Mouse (Mus musculus): ENCODE results near the gene Prtg.

The Prtg gene

DNA sequence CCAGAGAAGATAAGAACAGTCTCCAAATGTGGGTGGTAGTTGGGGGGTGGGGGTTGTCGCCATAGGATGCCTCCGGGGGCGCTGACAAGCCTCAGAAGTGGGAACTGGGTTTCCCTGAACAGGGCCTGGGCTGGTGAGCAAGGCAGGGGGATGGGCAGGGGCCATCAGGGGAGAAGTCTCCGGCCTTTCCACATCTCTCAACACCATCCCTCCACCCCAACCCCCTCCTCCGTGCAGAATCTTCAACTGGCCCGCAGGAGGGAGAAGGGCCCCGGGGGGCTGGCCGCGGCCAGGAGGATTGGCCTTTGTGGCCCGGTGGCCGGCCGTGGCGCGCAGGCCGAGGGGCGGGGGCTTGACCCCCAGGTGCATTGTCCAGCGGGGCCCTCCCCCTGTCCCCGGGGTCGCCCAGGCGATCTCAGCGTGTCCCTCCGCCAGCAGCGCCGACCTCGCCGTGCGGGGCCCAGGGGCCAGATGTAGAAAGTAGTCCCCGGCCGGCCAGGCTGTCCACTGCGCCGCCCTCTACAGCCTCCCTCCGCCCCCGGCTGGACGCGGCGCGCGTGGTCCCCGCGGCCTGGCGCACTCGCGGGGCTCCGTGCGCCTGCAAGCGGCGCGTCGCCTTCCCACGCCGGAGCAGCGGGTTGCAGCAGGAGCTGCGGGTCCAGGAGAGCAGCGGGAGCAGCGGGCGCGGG, at the start of gene Prtg:
Gene Prtg, plus strand, starts transcription at position 144 of the 689 bp plus-strand sequence.
- DNase-seq, result peak; percentile 2

DNA sequence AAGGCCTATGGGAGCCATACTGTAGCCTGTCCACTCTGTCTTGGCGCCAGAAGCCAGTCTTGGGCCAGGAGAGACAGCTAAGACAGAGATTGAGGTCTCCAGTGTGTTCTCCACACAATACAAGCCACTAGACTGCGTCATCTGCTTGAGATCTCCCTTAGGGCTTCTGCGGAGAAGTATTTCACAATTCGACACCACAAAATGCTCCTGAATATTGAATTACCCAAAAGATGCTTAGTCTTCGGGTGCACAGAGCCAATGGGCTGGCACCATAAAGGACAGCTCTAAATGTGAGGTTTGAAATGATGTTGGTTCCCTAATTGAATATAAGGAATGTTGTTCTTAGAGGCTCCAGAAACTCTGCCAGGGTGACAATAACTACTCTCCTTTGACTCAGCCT, 49.5 kb upstream of the Prtg start:
- DNase-seq, result no peak

DNA sequence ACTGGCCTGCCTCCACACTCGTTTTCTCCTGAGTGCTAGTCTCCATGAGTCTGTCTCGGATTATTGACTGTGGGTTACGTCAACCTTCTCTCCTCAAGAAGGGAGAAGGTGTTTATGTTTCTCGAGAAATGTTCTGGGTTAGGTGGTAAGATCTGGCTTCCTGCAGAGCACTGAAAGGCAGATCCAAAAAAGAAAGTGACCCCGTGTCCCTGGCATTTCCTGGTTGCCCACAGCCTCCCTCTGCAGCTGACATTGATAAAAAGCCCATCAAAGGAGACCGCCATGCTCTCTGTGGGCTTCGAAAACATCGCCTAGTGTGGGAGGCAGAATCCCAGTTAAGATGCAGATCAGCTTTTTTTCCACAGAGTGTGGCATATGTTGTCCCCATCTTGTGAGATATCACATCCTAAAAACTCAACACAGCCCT, 48.0 kb upstream of the Prtg start:
- DNase-seq, result no peak

DNA sequence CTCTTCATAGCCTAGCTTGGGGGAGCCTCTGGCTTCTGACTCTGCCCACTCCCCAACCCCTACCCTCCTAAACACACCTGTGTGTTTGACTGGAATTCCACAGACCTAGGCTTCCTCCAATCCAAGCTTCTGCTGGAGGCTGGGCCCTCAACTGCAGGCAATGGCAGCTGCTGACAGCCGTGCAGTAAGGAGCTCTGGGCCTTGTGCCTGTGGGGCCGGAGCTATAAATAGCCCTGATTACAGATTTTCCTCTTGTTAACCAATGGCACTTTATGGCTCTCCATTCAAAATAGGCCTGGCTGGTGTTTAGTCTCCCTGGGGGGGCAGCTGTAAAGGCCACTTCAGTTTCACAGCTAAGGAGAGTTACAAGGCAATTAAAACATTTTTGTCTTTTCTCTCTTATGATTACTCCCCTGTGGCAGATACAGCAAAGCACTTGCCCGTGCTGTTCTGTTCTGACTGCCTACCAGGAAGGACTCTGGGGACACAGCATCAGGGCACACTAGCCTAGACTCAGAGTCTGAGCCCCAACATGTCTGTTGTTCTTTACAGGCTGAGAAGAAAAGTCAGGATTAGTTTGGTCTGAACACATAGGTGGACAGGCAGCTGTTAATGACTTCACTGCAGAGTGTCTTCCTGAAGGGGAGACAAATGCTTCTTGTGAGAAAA, 43.5 kb upstream of the Prtg start:
- DNase-seq, result no peak

DNA sequence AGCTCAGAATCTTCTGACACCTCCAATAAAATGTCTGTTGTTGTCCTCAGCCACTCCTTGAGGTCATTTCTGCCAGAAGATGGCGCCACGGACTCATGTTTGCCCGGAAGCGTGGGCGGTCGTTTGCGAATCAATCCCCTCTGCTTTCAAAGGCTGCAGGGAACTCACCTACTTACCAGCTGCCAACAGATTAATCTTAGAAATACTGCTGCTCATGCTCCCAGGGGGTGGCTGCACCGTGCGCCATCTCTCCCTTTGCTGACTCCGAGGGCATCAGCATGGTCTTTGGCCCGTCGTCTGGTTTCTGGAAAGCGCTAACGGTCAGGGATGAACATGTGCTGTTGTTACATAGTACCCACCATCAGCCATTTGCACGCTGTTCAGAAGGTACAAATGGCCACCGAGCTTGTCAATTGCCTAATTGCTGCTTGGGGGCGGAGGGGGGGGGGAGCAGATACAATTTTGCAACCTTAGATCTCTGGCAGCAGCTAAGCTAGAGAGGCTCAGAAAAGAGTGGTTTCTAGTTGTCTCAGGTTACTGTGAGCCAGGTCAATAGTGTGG, 39.8 kb upstream of the Prtg start:
- DNase-seq, result peak; percentile 57

DNA sequence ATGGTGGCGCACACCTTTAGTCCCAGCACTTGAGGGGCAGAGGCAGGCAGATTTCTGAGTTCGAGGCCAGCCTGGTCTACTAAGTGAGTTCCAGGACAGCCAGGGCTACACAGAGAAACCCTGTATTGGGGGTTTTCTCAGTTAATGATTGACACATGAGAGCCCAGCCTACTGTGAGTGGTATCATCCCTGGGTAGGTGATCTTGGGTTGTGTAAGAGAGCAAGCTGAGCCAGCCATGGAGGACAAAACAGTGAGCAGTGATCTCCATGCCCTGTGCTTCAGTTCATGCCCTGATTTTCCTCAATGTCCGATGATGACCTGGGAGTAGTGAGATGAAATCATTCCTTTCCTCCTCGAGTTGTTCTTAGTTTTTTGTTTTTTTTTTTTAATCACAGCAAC, 31.7 kb upstream of the Prtg start:
- no peak for DNase-seq

DNA sequence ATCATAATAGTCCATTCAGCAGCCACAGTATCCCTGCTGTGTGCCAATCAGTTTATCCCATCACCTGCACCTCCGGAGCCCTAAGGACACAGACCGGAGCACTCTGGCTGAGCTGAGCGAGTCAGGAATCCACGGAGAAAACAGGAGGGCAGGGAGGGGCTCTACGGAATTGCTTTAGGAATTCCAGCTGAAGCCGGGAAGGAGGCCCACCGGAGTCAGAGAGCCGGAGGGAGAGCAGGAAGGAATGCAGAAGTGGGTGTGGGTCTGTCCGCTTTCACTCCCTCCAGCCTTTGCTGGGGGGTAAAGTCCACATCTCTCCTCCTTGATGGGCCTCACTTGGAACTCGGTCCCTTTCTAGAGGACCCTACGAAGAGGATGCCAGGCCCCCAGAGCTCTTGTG, 27.7 kb upstream of the Prtg start:
- DNase-seq, result no peak

DNA sequence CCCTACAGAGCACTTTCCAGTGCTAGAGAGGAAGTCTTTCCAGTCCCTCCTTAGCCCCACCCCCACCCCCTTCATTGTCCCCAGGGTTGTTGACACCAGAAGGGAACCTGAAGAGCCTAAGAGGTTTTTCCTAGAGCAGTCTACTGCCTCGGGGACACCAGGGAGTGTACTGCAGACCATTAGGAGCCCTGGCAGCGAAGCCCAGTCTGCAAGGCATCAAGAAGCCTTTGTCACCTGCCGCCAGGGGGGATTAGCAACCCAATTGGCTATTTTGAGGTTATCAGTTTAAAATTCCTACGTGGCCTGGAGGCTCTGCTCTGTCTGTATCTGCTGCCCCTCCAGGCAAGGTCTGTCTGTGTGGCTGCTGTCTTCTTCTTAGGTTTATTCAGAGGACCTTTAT, 26.9 kb upstream of the Prtg start:
- DNase-seq, result no peak

DNA sequence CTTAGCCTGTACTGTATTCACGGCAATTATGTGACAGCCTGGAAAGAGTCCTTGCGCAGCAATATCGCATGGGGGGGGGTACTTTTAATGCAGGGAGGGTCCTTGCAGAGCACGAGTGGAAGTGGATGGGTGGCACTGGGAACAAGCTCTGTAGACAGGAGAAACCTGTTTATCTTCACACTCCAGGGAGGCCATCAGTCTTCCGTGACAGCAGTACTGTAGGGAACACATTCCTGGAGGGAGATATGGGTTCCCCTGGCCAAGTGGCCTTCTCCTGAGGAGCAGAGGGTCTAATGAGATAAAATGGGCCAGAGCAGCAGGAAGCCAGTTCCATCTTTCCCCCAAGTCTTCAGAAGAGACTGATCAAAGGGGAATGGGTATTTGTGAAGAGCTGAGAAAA, 26.0 kb upstream of the Prtg start:
- no peak for DNase-seq

DNA sequence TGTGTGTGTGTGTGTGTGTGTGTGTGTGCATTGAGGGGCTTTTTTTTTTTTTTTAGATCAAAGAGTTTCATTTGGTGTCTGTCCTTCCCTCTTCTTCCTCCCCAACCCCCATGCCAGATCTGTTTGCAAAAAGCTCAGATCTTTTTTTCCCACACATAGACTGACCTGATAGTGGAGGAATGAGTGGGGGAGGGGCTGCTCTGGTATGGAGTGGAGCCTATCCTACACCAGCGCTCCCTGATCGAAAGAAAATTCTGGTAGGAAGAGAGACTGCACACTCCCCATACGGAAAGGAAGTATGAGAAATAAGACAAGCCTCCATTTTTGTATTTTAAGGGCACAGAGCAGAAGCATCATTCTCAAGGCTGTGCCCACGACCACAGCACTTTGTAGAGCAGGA, 25.2 kb upstream of the Prtg start:
- DNase-seq, result no peak

DNA sequence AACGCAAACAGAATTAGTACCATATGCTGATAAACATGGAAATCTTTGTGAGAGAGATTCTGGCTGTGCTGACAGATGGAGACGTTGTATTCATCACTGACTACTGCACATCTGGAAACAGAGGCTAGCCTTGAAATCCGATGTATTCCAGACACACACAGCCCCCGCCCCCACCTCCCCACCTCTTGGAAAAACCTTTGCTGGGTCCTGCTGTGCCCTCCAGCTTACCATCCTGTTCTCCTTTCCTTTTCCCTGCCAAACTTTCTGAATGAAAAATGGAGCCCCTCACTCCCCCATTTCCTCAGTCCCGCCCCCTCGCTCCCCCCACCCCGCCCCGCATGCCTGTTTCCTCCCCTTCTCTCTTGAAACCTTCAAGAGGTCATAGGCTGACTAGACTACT, 24.6 kb upstream of the Prtg start:
- no peak for DNase-seq

DNA sequence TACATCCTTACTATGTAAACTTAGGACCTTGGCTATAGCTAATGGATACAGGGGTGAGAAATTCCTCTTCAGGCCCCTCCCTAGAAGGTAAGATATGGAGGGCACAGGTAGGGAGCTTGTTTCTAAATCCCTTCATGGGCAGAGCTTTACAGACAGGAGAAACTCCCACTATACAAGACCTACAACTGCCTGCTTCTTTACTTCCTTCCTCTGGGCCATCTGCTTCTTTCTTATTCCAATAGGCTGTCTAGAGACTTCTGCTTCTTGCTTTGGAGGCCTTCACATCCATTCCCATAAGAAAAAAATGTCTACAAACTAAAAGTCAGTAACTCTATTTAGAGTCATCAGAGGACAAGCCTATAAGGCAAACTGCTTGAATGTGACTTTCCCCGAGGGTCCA, 18.9 kb upstream of the Prtg start:
- no peak for DNase-seq

DNA sequence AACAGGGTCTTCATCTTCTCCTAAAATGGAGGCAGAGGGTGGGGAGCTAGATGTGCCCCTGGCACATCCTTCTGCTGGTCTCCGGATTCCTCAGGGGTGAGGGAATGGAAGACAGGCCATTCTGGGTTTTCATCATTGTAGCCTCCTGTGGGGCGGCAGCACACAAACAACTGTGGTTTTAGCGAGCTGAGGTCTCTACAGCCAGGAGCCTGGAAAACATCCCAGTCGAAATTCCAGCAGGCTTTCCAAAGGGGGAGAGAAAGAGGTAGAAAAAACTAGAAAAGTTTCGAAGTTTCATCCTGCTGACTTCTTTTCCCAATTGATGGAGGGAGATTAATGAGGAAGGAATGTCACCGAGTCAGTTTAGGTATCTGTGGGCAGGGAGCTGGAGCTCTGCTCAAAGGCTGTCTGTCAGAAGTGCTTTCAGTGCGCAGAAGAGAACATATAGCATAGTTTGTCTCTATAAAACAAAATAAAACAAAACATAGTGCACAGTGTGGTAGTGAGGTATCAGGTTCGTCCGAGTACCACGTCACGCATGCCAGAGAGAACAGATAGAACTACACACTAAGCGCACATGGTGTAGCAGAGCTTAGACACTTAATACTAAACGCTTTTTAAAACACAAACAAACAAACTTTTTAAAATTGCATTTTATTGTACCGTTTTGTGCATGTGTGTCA, 16.0 kb upstream of the Prtg start:
- no peak for DNase-seq

DNA sequence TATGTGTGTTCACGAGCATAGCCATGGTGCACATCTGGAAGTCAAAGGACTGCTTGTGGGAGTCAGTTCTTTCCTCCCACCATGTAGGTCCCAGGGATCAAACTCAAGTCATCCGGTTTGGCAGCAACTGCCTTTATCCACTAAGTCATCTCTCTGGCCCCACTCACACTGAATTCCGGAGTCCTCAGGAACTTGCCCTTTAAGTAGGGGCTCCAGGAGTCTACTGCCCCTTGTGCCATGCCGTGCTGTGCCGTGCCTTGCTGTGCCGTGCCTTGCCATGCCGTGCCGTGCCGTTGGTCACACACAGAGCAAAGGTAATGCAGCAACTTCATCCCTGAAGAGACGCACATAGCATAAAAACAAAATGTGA, 15.5 kb upstream of the Prtg start:
- no peak for DNase-seq

DNA sequence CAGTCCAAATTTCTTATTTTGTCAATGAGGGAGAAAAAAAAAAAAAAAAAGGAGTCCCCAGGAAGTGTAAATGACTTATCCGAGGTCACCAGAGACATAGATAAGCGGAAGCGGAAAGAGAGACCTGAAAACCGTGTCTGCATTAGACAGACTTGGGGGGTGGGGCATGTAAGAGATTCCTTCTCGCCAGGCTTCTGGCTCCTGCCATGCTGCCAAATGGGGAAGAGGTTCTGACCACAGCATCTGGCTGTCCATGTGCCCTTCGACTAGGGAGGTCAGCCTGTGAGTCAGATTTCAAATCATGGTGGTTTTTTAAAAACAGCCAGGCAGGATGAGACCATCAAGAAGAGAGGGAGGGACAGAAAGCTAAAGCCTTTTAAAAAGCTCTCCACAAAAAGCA, 15.0 kb upstream of the Prtg start:
- DNase-seq, result no peak

DNA sequence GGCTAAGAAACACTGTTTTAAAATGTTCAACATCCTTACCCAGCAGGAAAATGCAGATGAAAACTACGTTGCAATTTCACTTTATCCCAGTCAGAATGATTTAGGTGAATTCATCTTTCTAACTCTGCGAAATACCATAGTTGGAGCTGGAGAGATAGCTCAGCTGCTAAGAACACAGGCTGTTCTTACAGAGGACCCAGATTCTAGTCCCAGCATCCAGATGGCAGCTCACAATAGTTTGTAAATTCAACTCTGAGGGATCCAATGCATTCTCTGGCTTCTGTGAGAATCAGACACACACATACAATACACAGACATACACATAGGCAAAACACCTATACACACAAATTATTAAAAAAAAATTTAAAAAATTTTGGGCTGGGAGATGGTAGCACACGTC, 11.4 kb upstream of the Prtg start:
- no peak for DNase-seq

DNA sequence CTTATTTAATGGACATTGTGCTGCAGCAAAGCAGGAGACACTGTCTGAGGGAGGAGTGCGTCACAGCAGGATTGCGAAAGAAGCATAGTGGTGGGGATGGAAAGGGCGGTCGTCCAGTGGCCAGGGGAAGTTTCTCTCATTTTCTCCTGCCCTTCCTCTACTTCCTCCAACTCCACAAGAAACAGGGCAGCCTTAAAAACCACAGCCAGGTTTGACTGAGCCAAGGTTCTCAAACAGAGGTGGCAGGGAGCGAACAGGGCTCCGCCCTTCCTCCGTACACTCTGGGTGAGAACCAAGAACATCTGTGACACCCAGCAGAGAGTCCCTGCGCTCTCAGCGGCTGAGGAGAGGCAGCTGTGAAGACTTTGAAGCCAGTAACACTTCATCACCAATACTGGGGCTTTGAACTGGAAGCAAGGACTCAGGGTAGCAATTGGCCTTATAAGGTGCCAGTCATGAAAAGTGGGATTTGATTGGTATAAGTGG, 9.5 kb upstream of the Prtg start:
- no peak for DNase-seq

DNA sequence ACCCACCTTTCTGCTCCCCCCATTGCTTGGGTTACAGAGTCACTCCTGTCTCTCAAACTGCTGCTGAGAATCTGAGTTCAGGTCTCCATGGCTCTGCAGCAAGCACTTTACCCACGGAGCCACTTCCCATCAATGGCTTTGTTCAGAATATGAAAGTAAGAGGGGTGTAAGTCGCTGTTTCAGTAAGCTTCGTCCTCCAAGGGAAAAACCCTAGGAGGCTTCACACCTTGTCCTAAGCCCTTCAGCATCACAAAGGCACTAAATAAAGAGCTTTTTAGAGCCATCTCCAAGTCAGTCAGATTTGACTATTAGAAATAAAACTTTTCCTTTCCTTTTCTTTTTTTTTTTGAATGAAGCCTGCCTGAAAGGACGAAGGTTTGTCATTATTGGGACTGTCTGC, 3.4 kb upstream of the Prtg start:
- DNase-seq, result no peak

DNA sequence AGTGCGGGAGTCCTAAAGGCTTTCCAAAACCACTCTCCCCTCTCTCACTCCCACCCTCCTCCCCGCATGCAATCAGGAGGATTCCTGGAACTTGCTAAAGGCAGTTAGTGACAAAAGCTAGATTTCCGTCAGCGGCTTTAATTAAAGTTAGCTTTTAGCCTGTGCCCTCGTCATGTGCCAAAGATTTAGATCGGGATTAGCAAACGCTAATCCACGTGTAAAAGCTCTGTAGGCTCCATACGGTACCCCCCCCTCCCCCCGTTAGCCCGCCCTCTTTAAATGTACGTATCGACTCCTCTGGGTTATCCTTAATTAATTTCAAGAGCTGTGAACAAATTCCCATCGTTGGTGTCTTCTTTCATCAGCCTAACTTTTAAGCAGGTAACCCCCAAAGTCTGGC, 528 bp upstream of the Prtg start:
- no peak for DNase-seq

DNA sequence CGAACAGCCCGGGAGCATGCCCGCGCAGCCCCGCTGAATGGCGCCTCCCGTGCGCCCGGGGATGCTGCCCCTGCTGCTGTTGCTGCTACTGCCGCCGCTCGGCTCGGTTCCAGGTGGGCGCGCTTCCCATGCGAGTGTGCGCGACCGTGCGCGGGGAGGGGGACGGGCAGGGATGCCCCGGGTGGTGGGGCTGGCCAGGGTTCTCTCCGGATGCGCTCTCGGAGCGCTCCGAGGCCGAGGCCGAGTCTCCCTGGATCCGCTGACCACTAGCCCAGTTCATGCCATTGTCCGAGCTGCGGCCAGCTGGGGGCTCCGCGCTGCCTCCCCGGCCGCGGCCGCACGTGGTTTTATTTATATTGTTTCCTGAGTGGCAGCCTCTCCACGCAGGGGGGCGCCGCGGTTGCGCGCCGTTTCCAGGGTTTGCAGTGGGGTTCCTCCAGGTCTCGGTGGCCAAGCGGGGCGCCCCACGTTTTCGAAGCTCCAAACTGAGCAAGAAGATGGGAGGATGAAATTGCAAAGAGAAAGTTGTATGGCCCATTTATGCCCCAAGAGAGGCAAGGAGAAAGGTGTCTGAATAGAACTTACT, 839 bp downstream of the Prtg start:
- DNase-seq, result peak; percentile 12

DNA sequence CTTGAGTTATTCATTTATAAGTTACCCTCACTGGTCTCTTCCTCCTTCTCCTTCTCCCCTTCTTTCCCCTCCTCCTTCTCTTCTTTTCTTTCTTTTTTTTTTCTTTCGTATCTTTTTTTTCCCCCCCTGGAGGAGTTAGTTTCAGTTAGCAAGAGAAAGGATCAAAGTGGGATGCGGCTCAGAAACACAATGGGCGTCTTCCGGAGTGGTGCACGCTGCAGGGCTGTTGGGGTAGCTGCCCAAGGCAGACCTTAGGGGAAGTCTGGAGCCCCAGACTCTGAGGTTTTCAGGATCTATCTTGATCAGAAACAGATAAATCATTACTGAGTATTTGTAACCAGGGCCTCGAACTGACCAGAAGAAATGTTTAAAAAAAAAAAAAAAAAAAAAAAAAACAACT, 1.5 kb downstream of the Prtg start:
- no peak for DNase-seq

DNA sequence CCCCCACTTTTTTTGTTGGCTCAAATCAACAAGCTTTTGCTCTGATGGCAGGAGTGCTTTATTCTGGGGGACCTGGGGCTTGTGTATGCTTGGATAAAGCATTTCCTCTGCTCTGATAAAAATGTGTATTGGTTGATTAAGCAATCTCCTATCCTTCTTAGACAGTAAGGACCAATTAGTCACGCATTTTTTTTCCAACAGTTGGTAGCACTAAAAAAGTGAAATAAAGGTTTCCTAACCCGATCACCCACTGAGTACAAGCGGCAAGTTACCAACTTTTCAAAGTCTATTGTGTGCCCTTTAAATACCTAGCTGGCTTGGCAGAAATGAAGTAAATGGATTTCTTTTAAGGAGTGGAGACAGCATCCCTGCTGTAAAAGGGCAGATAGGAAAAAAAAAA, 1.9 kb downstream of the Prtg start:
- no peak for DNase-seq

DNA sequence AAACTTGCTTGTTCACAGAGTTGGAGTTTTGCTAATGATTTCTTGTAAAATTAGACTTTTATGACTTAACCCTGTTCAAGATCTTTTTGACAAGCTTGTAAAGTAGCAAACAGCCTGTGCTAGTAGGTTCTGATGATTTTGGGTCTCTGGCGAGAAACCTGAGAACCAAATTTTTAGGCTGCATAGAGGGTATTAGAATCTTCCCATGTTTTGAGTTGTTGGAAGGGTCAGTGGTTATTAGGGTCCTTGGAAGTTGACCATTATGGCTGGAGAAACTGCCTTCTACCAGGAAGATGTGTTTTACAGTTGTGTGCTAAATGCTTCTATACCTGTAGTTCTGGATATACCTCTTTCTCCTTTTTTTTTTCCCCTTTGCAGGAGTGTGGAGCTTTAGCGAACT, 2.4 kb downstream of the Prtg start:
- DNase-seq, result no peak

DNA sequence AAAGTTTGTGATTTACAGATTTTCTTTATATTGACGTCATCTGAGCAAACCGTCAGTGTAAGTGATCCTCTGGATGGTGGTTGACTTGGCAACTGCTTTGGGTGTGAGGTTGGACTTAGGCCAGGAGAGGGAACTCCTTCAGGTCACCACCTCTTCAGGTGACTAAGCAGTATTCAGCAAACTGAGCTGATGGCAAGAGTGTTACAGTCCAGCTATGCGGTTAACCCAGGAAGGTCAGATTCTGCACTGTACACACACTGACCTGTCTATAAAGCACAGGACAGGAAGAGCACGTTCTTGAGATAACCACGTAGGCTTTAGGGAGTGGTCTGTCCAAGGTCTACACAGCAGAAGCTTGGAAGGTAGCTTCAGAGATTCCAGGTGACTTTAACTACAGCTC, 3.9 kb downstream of the Prtg start:
- DNase-seq, result no peak
